Mouse (Mus musculus): ENCODE data around the gene Wdr19. TPM values are rescaled to one million over a fixed set of nuclear protein-coding genes. Genes with fewer than 3 reads are reported as not detected.

Gene Wdr19
- polyA plus RNA-seq, 1 experiment from 2014 or later, result 12.8 TPM

- Histone ChIP-seq H3K27ac (ENCODE audit: low read length) (no peak overlapping the region), H3K9me3 (ENCODE audit: low read length) (no peaks in the 10 kb centered on the region; the same call in 1 of the 2 replicates), H3K4me2 (replicated peaks; ENCODE audit: low read depth, low read length) (no peak overlapping the region), H3K36me3 (ENCODE audit: insufficient read depth, low read length) (no peaks in the 10 kb centered on the region), H3K4me1 (ENCODE audit: insufficient read depth, low read length) (peaks cover 3% of the 10 kb centered on the region), H3K4me3 (ENCODE audit: low read length) (no peak overlapping the region), H3K27me3 (ENCODE audit: insufficient read depth, low read length) (no peaks in the 10 kb centered on the region), H3K9ac (replicated peaks; ENCODE audit: low read length) (no peak overlapping the region)
- WGBS, result 79% methylated on average over 1 of the region's 1 CpGs
- no peak for ATAC-seq (ENCODE audit: low FRiP score, low TSS enrichment)
These were observed 17.2 kb upstream of the Wdr19 start for GRCm38 (mm10) chr5:65182268-65182667.

- Histone ChIP-seq H3K4me2 (replicated peaks; ENCODE audit: low read depth, low read length) (no peak overlapping the region), H3K9me3 (ENCODE audit: low read length) (0 out of 2 replicates have a peak, but pooled peaks cover 4% of the 10 kb centered on the region), H3K4me1 (ENCODE audit: insufficient read depth, low read length) (no peaks in the 10 kb centered on the region), H3K9ac (replicated peaks; ENCODE audit: low read length) (no peak overlapping the region), H3K4me3 (ENCODE audit: low read length) (no peak overlapping the region), H3K27ac (ENCODE audit: low read length) (no peak overlapping the region), H3K27me3 (ENCODE audit: insufficient read depth, low read length) (no peaks in the 10 kb centered on the region), H3K36me3 (ENCODE audit: insufficient read depth, low read length) (no peaks in the 10 kb centered on the region)
- ATAC-seq (ENCODE audit: low FRiP score, low TSS enrichment), result no peak
- WGBS, result 79% methylated on average over 5 of the region's 5 CpGs
These were observed 7.9 kb upstream of the Wdr19 start for GRCm38 (mm10) chr5:65191601-65192000.

DNA sequence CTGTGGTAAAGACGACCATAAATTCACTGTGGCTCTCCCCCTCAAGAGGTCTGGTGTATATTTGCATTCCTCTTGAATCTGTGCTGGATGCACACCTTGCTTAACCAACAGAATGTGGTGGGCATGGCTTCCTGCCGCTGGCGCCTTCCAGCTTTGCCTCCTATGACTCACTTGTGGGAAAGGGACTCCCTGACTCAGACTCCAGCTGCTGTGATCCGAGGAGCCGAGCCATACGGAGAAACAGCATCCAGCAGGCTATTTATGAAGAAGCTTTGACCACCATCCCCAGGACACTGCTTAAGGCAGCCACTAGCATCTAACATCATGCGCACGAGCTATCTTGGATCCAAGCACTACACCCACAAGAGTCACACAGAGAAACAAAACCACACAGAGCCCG, 5.1 kb upstream of the Wdr19 start:
- no peak for ATAC-seq (ENCODE audit: low FRiP score, low TSS enrichment)
- no peaks in the 10 kb centered on the region for H3K27me3 ChIP-seq (ENCODE audit: insufficient read depth, low read length)
- no peak overlapping the region for H3K4me2 ChIP-seq (replicated peaks; ENCODE audit: low read depth, low read length)
- H3K4me1 ChIP-seq (ENCODE audit: insufficient read depth, low read length), result no peaks in the 10 kb centered on the region
- no peak overlapping the region for H3K9ac ChIP-seq (replicated peaks; ENCODE audit: low read length)
- H3K9me3 ChIP-seq (ENCODE audit: low read length), result 0 out of 2 replicates have a peak, but pooled peaks cover 4% of the 10 kb centered on the region
- WGBS, result 89% methylated on average over 9 of the region's 9 CpGs
- H3K27ac ChIP-seq (ENCODE audit: low read length), result no peak overlapping the region
- H3K36me3 ChIP-seq (ENCODE audit: insufficient read depth, low read length), result no peaks in the 10 kb centered on the region
- no peak overlapping the region for H3K4me3 ChIP-seq (ENCODE audit: low read length)

DNA sequence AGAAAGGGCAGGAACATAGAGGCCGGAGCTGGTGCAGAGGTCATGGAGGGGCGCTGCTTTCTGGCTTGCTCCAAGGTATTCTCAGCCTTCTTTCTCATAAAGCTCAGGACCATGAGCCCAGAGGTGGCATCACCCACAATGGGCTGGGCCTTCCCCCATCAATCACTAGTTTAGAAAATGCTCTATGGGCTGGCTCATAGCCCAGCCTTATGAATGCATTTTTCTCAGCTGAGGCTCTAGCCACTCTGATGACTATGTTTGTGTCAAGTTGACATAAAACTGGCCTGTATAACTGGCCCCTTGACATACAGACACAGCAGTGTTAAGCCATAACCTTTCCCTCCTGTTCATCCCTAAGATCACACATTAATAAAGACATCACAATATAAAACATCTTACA, 5.2 kb downstream of the Wdr19 start:
- no peak for ATAC-seq (ENCODE audit: low FRiP score, low TSS enrichment)
- peaks cover 8% of the 10 kb centered on the region for H3K4me1 ChIP-seq (ENCODE audit: insufficient read depth, low read length)
- 86% methylated on average over 2 of the region's 2 CpGs for WGBS
- H3K9me3 ChIP-seq (ENCODE audit: low read length), result no peaks in the 10 kb centered on the region
- no peak overlapping the region for H3K4me3 ChIP-seq (ENCODE audit: low read length)
- no peaks in the 10 kb centered on the region for H3K27me3 ChIP-seq (ENCODE audit: insufficient read depth, low read length)
- H3K4me2 ChIP-seq (replicated peaks; ENCODE audit: low read depth, low read length), result no peak overlapping the region
- H3K36me3 ChIP-seq (ENCODE audit: insufficient read depth, low read length), result 0 out of 2 replicates have a peak, but pooled peaks cover 4% of the 10 kb centered on the region
- no peak overlapping the region for H3K9ac ChIP-seq (replicated peaks; ENCODE audit: low read length)
- H3K27ac ChIP-seq (ENCODE audit: low read length), result no peak overlapping the region

DNA sequence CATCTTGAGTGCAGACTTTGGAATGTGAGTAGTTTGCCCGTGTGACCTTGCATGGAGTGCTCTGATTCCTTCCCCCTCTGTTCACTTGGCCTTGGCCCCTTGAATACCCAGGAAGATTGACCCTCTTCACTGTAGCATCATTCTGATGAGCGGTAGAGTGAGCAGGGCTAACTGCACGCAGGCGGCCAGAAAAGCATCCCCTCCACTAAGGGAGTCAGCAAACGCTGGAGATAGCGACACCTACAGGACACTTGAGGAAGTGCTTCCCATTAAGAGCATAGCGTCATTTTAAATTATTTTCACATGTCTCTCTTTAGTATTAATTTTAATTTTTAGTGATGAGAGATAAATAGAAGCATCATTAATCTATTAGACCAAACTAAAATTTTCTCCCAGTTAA, 13.8 kb downstream of the Wdr19 start:
- Histone ChIP-seq H3K4me2 (replicated peaks; ENCODE audit: low read depth, low read length) (no peak overlapping the region), H3K36me3 (ENCODE audit: insufficient read depth, low read length) (no peaks in the 10 kb centered on the region; the same call in 1 of the 2 replicates), H3K9me3 (ENCODE audit: low read length) (no peaks in the 10 kb centered on the region), H3K4me3 (ENCODE audit: low read length) (no peak overlapping the region), H3K4me1 (ENCODE audit: insufficient read depth, low read length) (no peaks in the 10 kb centered on the region), H3K27me3 (ENCODE audit: insufficient read depth, low read length) (no peaks in the 10 kb centered on the region), H3K27ac (ENCODE audit: low read length) (no peak overlapping the region), H3K9ac (replicated peaks; ENCODE audit: low read length) (no peak overlapping the region)
- no peak for ATAC-seq (ENCODE audit: low FRiP score, low TSS enrichment)
- 21% methylated on average over 7 of the region's 7 CpGs for WGBS

GRCm38 (mm10) chr5:65217305-65218269, 18.1 kb downstream of the Wdr19 start:
- H3K4me2 ChIP-seq (replicated peaks; ENCODE audit: low read depth, low read length), result no peak overlapping the region
- no peak overlapping the region for H3K4me3 ChIP-seq (ENCODE audit: low read length)
- no peak overlapping the region for H3K9ac ChIP-seq (replicated peaks; ENCODE audit: low read length)
- no peaks in the 10 kb centered on the region for H3K9me3 ChIP-seq (ENCODE audit: low read length)
- no peak for ATAC-seq (ENCODE audit: low FRiP score, low TSS enrichment)
- no peak overlapping the region for H3K27ac ChIP-seq (ENCODE audit: low read length)
- 86% methylated on average over 11 of the region's 11 CpGs for WGBS
- H3K27me3 ChIP-seq (ENCODE audit: insufficient read depth, low read length), result no peaks in the 10 kb centered on the region
- peaks cover 8% of the 10 kb centered on the region for H3K36me3 ChIP-seq (ENCODE audit: insufficient read depth, low read length)
- H3K4me1 ChIP-seq (ENCODE audit: insufficient read depth, low read length), result no peaks in the 10 kb centered on the region

DNA sequence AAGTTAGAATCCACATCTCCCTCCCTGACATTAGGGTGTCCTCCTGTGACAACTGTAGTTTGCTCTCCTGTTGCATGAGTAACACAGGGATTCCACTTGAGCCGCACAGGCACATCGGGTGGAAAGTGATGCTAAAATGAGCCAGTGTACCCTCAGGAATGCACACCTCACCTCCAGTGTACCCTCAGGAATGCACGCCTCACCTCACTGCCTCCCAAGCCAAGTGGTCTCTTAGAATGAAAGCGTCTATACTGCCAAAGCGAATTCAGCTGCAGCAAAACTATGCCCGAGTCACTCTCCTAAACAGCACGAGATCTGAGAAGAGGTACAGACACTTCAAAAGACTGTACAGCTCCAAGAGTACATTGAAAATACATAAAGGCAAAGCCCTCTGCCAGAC, 21.5 kb downstream of the Wdr19 start:
- H3K36me3 ChIP-seq (ENCODE audit: insufficient read depth, low read length), result peaks cover 18% of the 10 kb centered on the region; the same call in 1 of the 2 replicates
- ATAC-seq (ENCODE audit: low FRiP score, low TSS enrichment), result no peak
- H3K9ac ChIP-seq (replicated peaks; ENCODE audit: low read length), result no peak overlapping the region
- no peaks in the 10 kb centered on the region for H3K9me3 ChIP-seq (ENCODE audit: low read length)
- no peak overlapping the region for H3K4me2 ChIP-seq (replicated peaks; ENCODE audit: low read depth, low read length)
- H3K4me3 ChIP-seq (ENCODE audit: low read length), result no peak overlapping the region
- H3K4me1 ChIP-seq (ENCODE audit: insufficient read depth, low read length), result no peaks in the 10 kb centered on the region
- H3K27me3 ChIP-seq (ENCODE audit: insufficient read depth, low read length), result no peaks in the 10 kb centered on the region
- H3K27ac ChIP-seq (ENCODE audit: low read length), result no peak overlapping the region
- WGBS, result 82% methylated on average over 7 of the region's 7 CpGs

- H3K27ac ChIP-seq (ENCODE audit: low read length), result no peak overlapping the region
- no peaks in the 10 kb centered on the region for H3K9me3 ChIP-seq (ENCODE audit: low read length)
- whole genome bisulfite sequencing, result 87% methylated on average over 5 of the region's 5 CpGs
- ATAC-seq (ENCODE audit: low FRiP score, low TSS enrichment), result no peak
- no peaks in the 10 kb centered on the region for H3K27me3 ChIP-seq (ENCODE audit: insufficient read depth, low read length)
- H3K9ac ChIP-seq (replicated peaks; ENCODE audit: low read length), result no peak overlapping the region
- no peak overlapping the region for H3K4me2 ChIP-seq (replicated peaks; ENCODE audit: low read depth, low read length)
- no peaks in the 10 kb centered on the region for H3K4me1 ChIP-seq (ENCODE audit: insufficient read depth, low read length)
- H3K4me3 ChIP-seq (ENCODE audit: low read length), result no peak overlapping the region
- peaks cover 29% of the 10 kb centered on the region; the same call in 1 of the 2 replicates for H3K36me3 ChIP-seq (ENCODE audit: insufficient read depth, low read length)
These were observed 24.6 kb downstream of the Wdr19 start for GRCm38 (mm10) chr5:65224056-65224455.

GRCm38 (mm10) chr5:65231289-65232003, 31.9 kb downstream of the Wdr19 start:
- H3K4me2 ChIP-seq (replicated peaks; ENCODE audit: low read depth, low read length), result no peak overlapping the region
- H3K4me3 ChIP-seq (ENCODE audit: low read length), result no peak overlapping the region
- no peak overlapping the region for H3K27ac ChIP-seq (ENCODE audit: low read length)
- no peaks in the 10 kb centered on the region for H3K27me3 ChIP-seq (ENCODE audit: insufficient read depth, low read length)
- no peaks in the 10 kb centered on the region for H3K4me1 ChIP-seq (ENCODE audit: insufficient read depth, low read length)
- no peak for ATAC-seq (ENCODE audit: low FRiP score, low TSS enrichment)
- H3K36me3 ChIP-seq (ENCODE audit: insufficient read depth, low read length), result peaks cover 24% of the 10 kb centered on the region
- no peak overlapping the region for H3K9ac ChIP-seq (replicated peaks; ENCODE audit: low read length)
- WGBS, result 67% methylated on average over 12 of the region's 12 CpGs
- no peaks in the 10 kb centered on the region for H3K9me3 ChIP-seq (ENCODE audit: low read length)

Measured in kidney, embryonic 16.5 days (tissue).